Mouse (Mus musculus) heart, postnatal 36 days (tissue): ENCODE results near the gene 3110082I17Rik. TPM values are rescaled to one million over a fixed set of nuclear protein-coding genes. Genes with fewer than 3 reads are reported as not detected.

Experiments
- DNase-seq, 2 experiments: peaks; one replicate each; pipeline ENCODE4 v3.0.0; 2021 to 2022
- intact Hi-C: fragments of 180-260 bp; cut with DNase I; formaldehyde crosslinking; loops from one replicate; pipeline ENCODE4 v1.15.1; 2025
- total RNA-seq, 2 experiments: library from RNA; stranded (reverse); gene quantifications; 2 replicates each; pipeline ENCODE4 v1.2.3; 2021

3110082I17Rik gene
- total RNA-seq, 2 experiments from 2014 or later: 4.7 to 5.5 TPM

- no peak for DNase-seq
- intact Hi-C loops: loop anchor here (2.0 kb wide), 1 partner anchor 17 kb away; no protein-coding TSS in a partner anchor
Measured at GRCm38 (mm10) chr5:139365827-139366226, 94.5 kb downstream of the 3110082I17Rik start.

GRCm38 (mm10) chr5:139364911-139365571, 95.3 kb downstream of the 3110082I17Rik start:
- DNase-seq: no peak
- intact Hi-C loops: loop anchor here (1.0 to 5.0 kb wide), 6 partner anchors 18 to 140 kb away; partner anchors contain the start of gene Zfand2a

GRCm38 (mm10) chr5:139364260-139364910, 95.9 kb downstream of the 3110082I17Rik start:
- peak; percentile 94 to 97 for DNase-seq
- intact Hi-C loops: loop anchor here (1.0 to 5.0 kb wide), 6 partner anchors 18 to 141 kb away; partner anchors contain the start of gene Zfand2a

GRCm38 (mm10) chr5:139363858-139364257, 96.5 kb downstream of the 3110082I17Rik start:
- intact Hi-C loops: loop anchor here (1.0 to 5.0 kb wide), 6 partner anchors 19 to 141 kb away; partner anchors contain the start of gene Zfand2a
- DNase-seq: no peak

GRCm38 (mm10) chr5:139359244-139359643, 101.1 kb downstream of the 3110082I17Rik start:
- intact Hi-C loops: no loop called here
- DNase-seq: no peak

- intact Hi-C loops: no loop called here
Measured at GRCm38 (mm10) chr5:139358653-139359052, 101.7 kb downstream of the 3110082I17Rik start.

GRCm38 (mm10) chr5:139355235-139355772, 105.0 kb downstream of the 3110082I17Rik start:
- DNase-seq: peak; percentile 76 to 86
- intact Hi-C loops: loop anchor here (1.0 to 2.0 kb wide), 2 partner anchors 24 to 73 kb away; no protein-coding TSS in a partner anchor

More at GRCm38 (mm10) chr5:139358653-139359052, 101.7 kb downstream of the 3110082I17Rik start:
- peak in 1 of 2 experiments; percentile 45 for DNase-seq

GRCm38 (mm10) chr5:139353946-139354345, 106.4 kb downstream of the 3110082I17Rik start:
- no peak for DNase-seq
- intact Hi-C loops: loop anchor here (2.0 kb wide), 1 partner anchor 71 kb away; no protein-coding TSS in a partner anchor

GRCm38 (mm10) chr5:139353496-139353895, 106.8 kb downstream of the 3110082I17Rik start:
- intact Hi-C loops: no loop called here
- no peak for DNase-seq

GRCm38 (mm10) chr5:139352317-139352716, 108.0 kb downstream of the 3110082I17Rik start, which contains the start of gene Cyp2w1:
Cyp2w1 (plus strand) TSS chr5:139352617.
- intact Hi-C loops: no loop called here
- no peak for DNase-seq

- DNase-seq: no peak
- intact Hi-C loops: no loop called here
Measured at GRCm38 (mm10) chr5:139351628-139352027, 108.7 kb downstream of the 3110082I17Rik start.

GRCm38 (mm10) chr5:139351134-139351533, 109.2 kb downstream of the 3110082I17Rik start, which contains the start of gene Cox19:
Cox19 (minus strand) TSS chr5:139351418.
- no peak for DNase-seq
- intact Hi-C loops: no loop called here

GRCm38 (mm10) chr5:139349713-139350112, 110.6 kb downstream of the 3110082I17Rik start:
- DNase-seq: no peak
- intact Hi-C loops: loop anchor here (10.0 kb wide), 1 partner anchor 655 kb away; no protein-coding TSS in a partner anchor

GRCm38 (mm10) chr5:139347225-139347624, 113.1 kb downstream of the 3110082I17Rik start:
- intact Hi-C loops: loop anchor here (10.0 kb wide), 1 partner anchor 658 kb away; no protein-coding TSS in a partner anchor
- no peak for DNase-seq

- no peak for DNase-seq
- intact Hi-C loops: loop anchor here (10.0 kb wide), 1 partner anchor 659 kb away; no protein-coding TSS in a partner anchor
Measured at GRCm38 (mm10) chr5:139345364-139345714, 115.0 kb downstream of the 3110082I17Rik start.

GRCm38 (mm10) chr5:139344687-139345363, 115.5 kb downstream of the 3110082I17Rik start:
- intact Hi-C loops: loop anchor here (5.0 to 10.0 kb wide), 2 partner anchors 137 to 660 kb away; partner anchors contain the start of gene Zfand2a

GRCm38 (mm10) chr5:139344021-139344686, 116.2 kb downstream of the 3110082I17Rik start:
- intact Hi-C loops: loop anchor here (5.0 to 10.0 kb wide), 2 partner anchors 138 to 661 kb away; partner anchors contain the start of gene Zfand2a
- DNase-seq: peak; percentile 78 to 80

More at GRCm38 (mm10) chr5:139344687-139345363, 115.5 kb downstream of the 3110082I17Rik start:
- DNase-seq: peak; percentile 97 to 98

- DNase-seq: no peak
Measured at GRCm38 (mm10) chr5:139338891-139339290, 121.4 kb downstream of the 3110082I17Rik start.

GRCm38 (mm10) chr5:139338403-139338802, 121.9 kb downstream of the 3110082I17Rik start:
- DNase-seq: no peak
- intact Hi-C loops: loop anchor here (10.0 kb wide), 1 partner anchor 346 kb away; no protein-coding TSS in a partner anchor

More at GRCm38 (mm10) chr5:139338891-139339290, 121.4 kb downstream of the 3110082I17Rik start:
- intact Hi-C loops: loop anchor here (10.0 kb wide), 1 partner anchor 346 kb away; no protein-coding TSS in a partner anchor
